Mouse (Mus musculus) CH12F3 (cell line): ENCODE results near the gene Ebf1.

Source experiments
- in situ Hi-C: fragments of 300-500 bp; cut with MboI; formaldehyde crosslinking; loops from 2 replicates; pipeline ENCODE4 v1.14.3; 2020; ENCODE audit warnings: low sequenced_read_pairs

Gene Ebf1

DNA sequence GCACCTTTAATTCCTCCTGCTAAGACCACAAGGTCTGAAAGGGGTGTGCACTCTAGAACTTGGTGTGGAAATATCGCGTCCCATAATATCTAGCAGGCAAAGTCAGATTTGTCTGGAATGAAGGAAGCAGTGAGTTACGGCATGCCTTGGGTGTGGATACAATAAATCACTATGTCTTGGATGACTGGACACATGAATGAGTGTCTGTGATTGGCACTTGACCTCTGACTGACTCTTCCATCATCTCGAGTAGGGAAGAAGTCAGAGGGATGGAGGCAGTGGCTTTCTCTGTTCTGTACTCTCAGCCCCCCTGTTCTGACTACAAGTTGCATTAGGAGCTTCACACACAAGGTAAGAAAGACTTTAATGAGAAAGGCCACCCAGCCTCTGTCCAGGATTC is 112.8 kb downstream of the Ebf1 start:
- in situ Hi-C loops, result no loop called here

DNA sequence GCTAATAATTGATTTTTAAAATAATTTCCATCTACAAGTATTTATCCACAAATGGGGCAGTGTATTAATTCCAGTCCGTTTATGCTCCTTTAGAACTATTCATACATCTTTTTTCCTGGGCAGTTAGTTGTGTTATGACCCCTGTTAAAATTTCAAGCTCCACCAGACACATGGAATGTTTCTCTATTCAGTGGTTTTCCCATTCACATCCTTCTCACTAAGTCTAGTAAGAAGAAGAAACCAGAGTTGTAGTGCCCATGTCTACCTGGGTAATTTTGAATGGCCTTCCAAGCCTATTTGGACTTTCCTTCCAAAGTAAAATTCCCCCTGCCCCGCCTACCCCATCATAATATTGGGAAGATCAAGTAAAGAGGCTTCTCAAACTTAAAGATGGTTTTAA is 114.6 kb downstream of the Ebf1 start:
- in situ Hi-C loops, result no loop called here

DNA sequence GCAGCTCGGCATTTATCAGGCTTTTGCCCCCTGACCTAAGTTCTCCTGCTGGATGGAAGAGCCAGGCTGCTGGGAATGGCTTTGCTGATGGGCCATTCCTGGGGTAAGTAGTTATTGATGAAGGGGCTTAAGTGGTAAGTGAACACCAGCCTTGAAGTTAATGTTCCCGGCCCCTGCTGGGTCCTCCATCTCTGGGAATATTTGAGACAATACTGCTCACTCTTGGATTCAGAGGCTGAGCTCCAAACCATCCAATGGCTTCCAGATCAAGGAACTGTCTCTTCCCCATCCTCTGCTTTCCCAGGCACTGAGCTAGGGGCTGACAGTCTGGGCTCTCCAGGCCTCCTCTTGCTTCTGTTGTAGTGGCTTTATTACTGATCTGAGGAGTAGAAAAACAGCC is 116.2 kb downstream of the Ebf1 start:
- in situ Hi-C loops, result no loop called here

DNA sequence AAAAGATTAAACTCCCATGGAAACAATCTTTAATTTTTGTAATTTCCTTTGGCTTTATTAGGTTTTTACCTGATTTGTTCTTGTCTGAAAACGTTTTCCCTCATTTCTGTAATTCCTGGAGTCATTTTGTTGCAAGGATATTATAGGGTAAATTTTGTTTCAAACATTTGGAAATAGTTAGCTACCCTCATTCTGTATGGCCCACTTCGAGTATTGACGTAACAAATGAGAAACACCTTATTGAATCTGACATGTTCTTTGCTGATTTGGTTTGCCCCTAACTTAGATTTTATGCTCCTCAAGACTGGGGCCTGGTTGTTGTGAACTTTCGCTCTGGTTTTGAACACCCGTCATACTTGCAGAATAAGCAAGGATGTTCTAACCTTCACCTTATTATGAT is 120.9 kb downstream of the Ebf1 start:
- in situ Hi-C loops, result no loop called here

DNA sequence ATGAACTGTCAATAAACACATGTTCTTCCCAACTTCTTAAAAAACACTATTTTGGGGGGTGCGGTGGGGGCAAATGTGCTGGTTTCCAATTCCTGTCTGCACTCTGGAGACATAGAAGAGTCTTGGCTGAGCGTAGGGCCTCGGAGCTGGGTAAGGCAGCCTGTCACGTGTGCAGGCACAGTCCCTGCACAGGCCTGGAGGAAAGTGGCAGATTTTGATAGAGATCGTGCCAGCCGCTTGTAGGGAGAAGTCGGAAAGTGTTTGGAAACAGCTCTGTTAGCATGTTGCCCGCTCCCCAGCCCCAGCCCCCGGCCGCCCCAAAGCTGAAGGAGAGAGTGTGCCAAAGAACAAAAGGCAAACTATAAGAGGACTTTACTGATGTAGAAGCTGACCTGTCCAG is 121.7 kb downstream of the Ebf1 start:
- in situ Hi-C loops, result no loop called here

DNA sequence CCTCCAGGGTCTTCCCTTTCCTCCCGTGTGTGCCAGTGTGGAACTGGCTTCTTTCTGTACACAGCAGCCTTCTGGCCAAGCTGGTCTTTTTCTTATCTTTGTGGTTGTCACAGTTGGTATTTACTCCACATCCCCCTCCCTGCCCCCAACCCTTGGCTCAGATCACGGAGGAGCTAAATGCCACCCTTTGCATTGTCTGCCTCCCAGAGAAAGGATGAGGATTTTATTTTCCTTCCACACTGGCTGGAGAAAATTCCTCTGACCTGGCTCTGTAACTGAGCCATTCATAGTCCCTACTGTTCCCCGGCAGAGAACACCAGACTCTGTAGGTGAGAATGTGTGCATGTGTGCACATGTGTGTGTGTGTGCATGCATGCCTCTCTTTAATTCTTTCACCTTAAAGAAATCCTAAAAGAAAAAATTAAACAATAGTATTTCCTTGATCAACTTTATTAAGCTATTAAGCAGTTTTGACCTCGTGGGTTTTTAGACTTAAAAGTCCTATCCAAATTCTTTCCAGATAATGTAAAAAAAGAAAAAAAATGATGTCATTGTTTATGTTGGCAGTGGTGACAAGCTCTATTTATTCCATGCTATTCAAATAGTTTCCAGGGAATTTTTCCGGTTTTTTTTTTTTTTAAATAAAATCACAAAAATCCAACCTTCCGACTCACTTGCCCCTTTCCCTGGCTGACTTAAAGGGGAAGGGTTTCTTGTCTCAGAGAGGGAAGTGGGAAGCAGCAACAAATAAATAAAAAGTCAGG is 123.3 kb downstream of the Ebf1 start:
- in situ Hi-C loops, result no loop called here

DNA sequence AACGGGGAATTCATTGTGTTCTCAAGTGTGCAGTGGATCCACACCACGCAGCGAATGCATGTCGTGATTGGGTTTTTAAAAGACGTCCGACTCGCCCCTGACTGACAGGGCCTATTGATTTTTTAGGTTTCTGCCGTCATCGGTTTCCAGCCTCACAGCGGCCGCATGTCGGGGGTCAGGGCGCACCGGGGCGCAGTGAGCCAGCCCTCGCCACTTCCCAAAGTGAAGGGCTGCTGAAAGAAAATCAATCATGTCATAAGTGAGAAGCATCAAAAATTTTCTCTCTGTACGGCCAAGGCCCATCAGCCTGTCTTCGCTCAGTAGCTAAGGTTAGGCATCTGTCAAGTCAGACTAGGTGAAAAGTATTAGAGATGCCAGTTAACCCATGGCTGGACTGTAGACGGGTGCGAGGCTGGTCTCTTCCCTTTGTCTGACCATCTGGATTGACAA is 124.0 kb downstream of the Ebf1 start:
- in situ Hi-C loops, result no loop called here

DNA sequence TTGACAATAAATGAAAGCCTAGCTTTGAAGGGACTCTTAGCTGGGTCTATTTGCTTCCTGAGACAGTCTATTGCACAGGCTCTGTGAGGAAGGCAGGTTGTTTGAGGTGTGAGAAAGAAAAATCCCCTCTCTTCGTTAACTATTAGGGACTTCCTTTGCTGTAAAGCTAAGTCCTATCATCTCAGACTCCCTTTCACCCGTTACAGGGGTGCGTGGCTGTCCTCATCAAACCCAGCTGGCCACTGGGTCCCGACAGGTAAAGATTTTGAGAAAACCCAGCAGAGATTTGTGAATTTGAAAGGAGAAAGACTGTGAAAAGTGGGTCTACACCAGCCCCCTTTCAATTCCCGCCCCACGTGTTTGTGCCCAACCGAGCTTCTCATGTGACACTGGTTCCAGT is 127.3 kb downstream of the Ebf1 start:
- in situ Hi-C loops, result no loop called here

DNA sequence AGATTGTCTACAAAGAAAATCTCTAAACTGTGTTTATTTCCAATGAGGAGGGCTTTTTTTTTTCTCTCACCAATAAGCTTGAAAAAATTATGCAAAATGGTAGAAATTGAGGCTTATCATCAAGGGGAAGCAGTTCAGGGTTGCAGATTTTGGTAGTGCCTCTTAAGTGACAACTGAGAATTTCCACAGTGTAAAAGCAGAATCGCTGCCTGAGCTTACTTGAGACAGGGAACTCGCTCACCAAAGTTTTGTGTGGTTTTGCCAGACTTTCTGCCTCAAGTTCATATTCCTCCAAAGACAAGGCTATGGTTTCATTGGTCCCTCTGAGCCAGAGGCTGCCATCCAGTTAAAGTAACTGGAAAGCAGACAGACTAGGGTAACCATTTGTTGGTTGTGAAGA is 128.8 kb downstream of the Ebf1 start:
- in situ Hi-C loops, result no loop called here

DNA sequence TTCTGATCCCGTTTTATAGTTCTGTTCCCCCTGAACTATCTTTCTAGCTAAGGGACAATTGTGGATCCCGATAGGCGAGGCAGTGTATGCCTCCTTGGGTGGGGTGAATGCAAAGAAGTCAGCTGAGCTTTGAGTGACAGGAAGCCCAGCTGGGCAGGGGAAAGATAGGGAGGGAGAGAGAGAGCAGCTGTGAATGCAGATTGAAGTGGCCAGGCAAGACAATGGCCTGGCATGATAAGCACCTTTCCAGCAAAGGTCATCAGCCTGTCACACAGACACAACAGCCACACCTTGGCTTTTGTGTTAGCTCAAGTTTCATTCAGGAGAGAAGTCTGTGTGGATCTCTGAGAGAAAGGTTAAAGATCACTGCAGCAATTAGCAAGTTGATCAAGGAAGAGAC is 129.6 kb downstream of the Ebf1 start:
- in situ Hi-C loops, result no loop called here

DNA sequence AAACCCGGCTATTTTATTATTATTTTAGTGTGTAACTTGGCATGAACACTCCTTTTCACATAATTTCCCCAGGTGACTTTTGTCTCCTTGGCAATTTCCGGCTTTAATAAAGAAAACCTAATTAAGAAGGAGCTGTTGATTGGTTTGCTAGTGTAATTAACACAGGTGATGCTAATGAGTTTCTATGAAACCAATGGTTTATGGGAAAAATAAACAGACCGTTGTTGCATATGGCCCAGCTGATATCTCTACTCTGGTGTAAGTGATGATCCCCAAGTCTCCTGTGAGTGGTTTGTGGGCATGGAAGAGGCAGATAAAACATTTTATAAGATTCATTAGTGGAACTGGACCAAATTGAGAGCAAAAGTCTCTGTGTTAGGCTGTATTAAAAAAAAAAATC is 132.2 kb downstream of the Ebf1 start:
- in situ Hi-C loops, result no loop called here

DNA sequence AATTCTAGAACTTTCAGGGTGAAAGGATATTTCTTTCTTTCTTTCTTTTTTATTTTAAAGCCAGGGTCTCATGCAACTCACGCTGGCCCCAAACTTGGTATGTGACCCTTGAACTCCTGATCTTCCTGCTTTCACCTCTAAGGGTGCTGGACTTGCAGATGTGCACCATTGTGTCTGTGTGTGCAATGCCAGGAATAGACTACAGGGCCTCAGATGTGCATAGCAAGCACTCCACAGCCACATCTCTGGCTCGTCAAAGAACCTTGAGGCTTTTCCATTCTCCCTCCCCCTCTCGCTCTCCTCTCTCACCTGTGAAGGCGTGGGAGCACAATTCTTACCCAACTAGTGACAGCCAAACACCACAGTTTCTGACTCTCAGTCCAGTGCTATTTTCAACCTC is 137.2 kb downstream of the Ebf1 start:
- in situ Hi-C loops, result no loop called here

DNA sequence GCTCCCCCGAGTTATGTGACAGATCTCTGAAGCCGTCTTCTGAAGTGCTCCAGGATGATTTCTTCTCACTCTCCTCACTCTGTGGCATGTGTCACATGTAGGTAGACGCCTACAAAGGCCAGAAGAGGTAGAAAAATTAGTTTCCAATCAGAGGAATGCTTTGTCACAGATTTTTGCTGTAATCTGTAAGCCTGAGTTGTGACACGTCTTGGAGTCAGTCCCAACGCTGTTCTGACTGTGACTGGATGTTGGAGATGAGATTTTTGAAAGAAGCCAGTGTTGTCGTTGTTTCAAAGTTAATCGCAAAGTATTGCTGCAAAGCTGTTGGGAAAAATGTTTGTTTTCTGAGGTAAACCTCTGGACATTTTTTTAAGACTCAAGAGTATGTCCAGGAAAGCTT is 139.2 kb downstream of the Ebf1 start:
- in situ Hi-C loops, result no loop called here

DNA sequence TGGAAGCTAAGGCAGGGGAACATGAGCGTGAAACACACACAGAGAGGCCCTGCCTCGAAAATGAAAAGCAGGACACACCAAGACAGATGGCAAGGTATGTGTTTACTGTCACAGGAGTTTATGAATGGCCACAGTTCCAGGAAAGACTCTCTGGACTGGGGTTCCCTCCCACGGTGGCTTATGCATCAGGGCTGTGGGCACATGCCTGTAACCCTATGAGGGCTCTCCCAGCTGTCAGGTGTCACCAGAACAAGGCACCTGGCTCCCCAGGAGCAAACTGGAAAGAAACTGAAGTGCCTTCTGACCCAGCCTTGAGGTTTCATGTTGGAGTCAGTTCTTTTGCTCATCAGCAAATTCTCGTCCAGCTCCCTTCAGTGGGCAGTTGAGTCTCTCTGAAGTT is 141.7 kb downstream of the Ebf1 start:
- in situ Hi-C loops, result no loop called here

DNA sequence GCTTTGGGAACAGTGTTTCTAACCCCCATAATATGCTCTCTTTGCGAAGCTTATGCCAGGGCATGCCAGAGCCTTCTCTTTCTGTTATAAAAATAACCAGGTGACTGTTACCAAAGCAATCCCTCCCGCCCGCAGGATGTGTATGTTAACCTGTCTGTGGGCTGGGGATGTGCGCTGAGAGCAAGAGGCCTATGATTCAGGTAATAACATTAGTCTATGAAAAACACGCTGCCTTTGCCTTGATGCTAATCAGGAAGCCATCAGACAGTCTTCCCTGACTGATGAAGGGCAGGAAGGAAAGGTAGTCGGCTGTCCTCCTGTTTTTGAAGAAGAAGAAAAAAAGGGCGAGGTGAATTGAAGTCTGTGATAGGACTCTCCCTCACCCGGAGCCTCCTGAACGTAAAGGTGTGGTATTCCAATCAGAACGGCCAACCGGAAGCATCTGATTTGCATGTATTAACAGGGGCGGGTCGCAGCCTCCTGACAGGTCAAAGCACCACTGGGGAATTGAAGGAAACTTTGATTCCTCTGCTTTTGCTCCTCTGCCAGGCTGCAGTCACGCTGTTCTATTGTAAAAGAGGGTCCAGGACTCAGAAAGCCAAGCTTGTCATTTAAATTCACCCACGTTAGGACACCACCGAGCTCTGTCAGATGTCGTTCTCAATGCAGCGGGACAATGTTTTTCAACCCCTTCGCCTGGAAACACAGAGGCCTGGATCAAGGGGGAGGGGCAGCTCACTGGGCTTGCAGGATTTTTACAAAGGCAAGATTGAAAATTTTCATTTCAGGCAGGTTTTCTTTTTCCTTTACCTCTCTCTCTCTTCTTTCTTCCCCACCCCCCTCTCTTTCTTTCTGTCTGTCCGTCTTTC is 144.2 kb downstream of the Ebf1 start:
- in situ Hi-C loops, result no loop called here

DNA sequence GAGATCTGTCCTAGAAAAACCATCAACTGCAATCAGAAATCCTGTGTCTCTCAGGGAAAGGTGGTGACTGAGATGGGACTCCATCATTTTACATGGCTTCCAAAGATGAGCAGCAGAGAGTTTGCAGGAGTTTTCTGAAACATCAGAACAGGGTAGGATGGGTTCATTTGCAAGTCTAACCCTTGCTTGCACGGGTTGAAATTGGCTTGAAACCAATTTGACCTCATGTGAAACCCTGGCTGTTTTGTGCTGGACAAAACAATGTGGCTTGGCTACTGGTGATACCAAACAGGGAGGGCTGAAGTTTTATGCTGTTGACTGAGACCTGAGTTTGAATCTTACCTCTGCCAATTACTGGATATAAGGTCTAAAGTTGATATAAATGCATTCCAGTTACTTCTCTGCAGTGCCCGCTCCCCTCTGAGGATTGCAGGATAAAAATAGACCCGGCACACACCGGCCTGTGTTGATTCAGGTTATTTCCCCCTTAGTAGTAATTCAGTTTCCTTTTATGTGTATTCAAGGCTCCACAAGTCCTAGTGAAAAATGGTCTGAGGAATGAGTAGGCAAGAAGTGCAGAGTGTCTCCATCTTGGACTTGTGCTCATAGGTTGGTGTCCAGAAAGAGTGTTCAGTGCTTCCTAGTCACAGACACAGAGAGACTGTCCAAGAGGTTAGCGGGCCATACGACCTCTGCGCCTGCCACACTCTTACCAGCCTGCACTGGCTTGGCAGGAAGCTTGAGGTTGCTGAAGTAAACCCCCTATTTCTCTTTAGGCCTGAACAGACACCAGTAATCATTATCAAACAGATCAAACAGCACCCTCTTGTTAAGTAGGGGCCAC is 147.1 kb downstream of the Ebf1 start:
- in situ Hi-C loops, result no loop called here

DNA sequence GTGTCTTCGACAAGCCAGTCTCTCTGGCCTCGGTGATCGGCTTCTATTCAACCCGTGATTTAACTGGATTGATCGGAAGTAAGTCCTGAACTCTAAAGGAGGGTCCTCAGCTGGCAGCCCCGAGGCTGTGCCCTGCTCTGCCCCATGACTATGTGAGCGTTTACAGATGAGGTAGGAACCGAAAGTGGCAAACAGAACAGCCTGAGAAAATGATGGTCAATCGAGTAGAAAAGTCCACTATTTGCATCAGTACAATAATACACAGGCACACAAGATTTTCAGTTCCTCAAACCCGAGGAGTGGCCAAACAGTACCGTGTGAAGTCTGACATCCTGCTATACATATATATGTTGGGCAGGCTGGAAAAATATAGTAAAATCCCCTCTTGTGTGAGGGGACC is 147.9 kb downstream of the Ebf1 start:
- in situ Hi-C loops, result no loop called here

DNA sequence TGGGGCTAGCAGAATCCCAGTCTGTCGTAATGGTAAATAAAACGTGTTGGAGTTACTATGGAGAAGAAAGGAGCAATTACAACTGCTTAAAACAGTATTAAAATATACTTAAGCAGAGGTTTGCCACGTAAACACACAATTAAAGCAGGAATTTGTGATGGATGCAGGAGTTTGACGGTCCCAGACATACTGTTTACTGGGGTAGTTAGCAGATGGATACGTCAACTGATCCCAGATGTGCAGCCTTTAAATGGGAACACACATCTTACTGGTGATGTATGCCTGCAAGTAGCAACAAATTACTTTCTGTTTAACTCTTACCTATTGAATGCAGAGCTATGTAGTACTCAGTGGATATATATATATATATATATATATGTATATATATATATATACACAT is 149.1 kb downstream of the Ebf1 start:
- in situ Hi-C loops, result no loop called here

DNA sequence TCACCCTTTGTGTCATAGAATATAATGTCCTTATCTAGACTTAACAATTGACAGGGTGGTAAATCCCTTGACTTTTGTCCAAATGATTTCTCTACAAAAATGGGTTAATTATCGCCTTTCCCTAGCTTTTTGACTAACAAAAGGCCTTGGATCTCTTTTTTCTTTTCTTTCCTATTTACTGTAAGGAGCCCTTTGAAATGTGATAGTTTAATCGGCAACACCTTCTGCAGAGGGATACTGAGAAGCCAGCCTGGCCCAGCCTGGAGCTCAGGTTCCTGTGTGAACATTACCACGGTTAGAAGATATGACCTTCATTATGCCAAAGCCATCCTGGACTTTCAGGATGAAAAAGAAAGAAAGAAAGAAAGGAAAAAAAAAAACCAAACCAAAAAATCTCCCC is 150.2 kb downstream of the Ebf1 start:
- in situ Hi-C loops, result no loop called here

DNA sequence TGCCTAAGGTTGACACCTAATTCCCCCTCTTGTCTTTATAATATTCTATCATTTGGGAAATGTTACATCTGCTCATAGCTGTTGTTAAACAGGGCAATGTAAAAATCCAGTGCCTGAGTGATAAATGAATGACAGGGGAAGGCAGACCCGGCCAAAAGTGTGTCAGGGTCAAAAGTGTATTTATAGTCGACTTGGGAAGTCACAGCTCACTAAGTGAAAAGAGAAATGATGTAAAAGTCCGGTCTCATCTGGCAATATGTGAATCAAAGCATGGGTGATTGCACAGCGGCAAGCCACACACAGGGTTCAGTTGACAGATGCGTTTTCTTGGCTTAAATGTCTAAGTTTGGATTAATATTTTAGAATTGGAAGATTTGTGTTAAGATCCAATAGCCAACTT is 151.2 kb downstream of the Ebf1 start:
- in situ Hi-C loops, result no loop called here

DNA sequence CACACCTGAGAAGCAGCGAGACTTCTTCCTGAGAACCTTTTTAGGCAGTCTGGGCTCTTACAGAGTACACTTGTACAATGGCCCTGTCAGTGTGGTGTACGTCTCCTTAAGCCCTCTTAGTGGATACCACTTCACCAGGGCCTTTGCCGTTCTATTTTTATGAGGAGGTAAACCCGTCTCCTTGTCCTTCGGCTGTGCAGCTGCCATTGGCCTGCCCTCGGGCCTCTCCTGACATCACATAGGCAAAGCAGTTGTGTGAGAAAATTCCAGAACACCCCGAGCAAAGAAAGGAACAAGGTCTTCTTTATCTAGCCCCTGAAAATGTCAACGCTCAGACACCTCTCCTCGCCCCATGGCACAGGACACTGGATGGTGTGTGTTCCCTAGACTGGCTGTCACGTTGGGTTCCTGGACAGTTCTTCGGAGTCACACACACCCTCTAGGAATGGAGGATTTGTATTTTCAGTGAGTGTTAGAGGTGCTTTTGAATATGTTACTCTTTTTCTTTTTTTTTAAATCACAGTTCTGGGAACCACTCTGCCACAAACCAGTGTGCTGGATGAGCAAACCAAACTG is 154.0 kb downstream of the Ebf1 start:
- in situ Hi-C loops, result no loop called here
